Mouse (Mus musculus) limb, embryonic 15.5 days (tissue): ENCODE measurements around the gene Pms2. TPM values are rescaled to one million over a fixed set of nuclear protein-coding genes. Genes with fewer than 3 reads are reported as not detected.

Experiments
- ATAC-seq: fragments of 200-750 bp; cut with Nextera tagmentation; 2 replicates; pipeline ENCODE4 v1.8.0; 2017; ENCODE audit warnings: low read depth, moderate TSS enrichment; ENCODE audit not compliant: insufficient number of reproducible peaks, low FRiP score, low TSS enrichment
- H3K27ac ChIP-seq: fragments of 300-500 bp; sonication (generic); 2 replicates; pipeline ENCODE4 v1.5.1; 2015; ENCODE audit warnings: moderate library complexity, mild to moderate bottlenecking, inconsistent platforms
- H3K27me3 ChIP-seq: fragments of 300-500 bp; sonication (generic); 2 replicates; pipeline ENCODE4 v1.6.1; 2015; ENCODE audit warnings: inconsistent platforms
- H3K36me3 ChIP-seq: fragments of 300-500 bp; sonication (generic); 2 replicates; pipeline ENCODE4 v1.6.1; 2015; ENCODE audit warnings: inconsistent platforms
- H3K4me1 ChIP-seq: fragments of 300-500 bp; sonication (generic); 2 replicates; pipeline ENCODE4 v1.6.1; 2015; ENCODE audit warnings: inconsistent platforms
- H3K4me2 ChIP-seq: fragments of 300-500 bp; sonication (generic); 2 replicates; pipeline ENCODE4 v1.6.1; 2015; ENCODE audit warnings: mild to moderate bottlenecking, inconsistent platforms
- H3K4me3 ChIP-seq: fragments of 300-500 bp; sonication (generic); 2 replicates; pipeline ENCODE4 v1.5.1; 2015; ENCODE audit warnings: mild to moderate bottlenecking, inconsistent platforms
- H3K9ac ChIP-seq: fragments of 300-500 bp; sonication (generic); 2 replicates; pipeline ENCODE4 v1.6.1; 2015; ENCODE audit warnings: inconsistent platforms
- H3K9me3 ChIP-seq: fragments of 300-500 bp; sonication (generic); 2 replicates; pipeline ENCODE4 v1.6.1; 2016; ENCODE audit warnings: inconsistent platforms
- WGBS: fragments of 180-500 bp; shearing (Covaris S2); methylation state at CpG from one replicate; pipeline ENCODE4 v1.1.7; 2015; 5-methylcytosine and 5-hydroxymethylcytosine counted together
- polyA plus RNA-seq: library from polyadenylated mRNA; unstranded; fragments of >200 nt; fragmentation: Nextera tagmentation; extraction: Ambion mirVana; gene quantifications from 2 replicates; pipeline ENCODE4 v1.2.1, GENCODE M21; 2015

The Pms2 gene
- polyA plus RNA-seq, 1 experiment from 2014 or later = 26.5 TPM

- Histone ChIP-seq H3K9me3 (no peaks in the 10 kb centered on the region), H3K9ac (peak overlapping the region; percentile 48), H3K27me3 (no peaks in the 10 kb centered on the region), H3K4me2 (peak overlapping the region; percentile 59), H3K36me3 (peaks cover 26% of the 10 kb centered on the region), H3K4me1 (peaks cover 25% of the 10 kb centered on the region), H3K27ac (peak overlapping the region; percentile 92), H3K4me3 (peak overlapping the region; percentile 69)
- no peak for ATAC-seq
- WGBS = 1% methylated on average over 9 of the region's 9 CpGs
These were observed 838 bp upstream of the Pms2 start for GRCm38 (mm10) chr5:143908926-143909325.

- Histone ChIP-seq H3K9me3 (no peaks in the 10 kb centered on the region), H3K9ac (no peak overlapping the region), H3K36me3 (peaks cover 55% of the 10 kb centered on the region), H3K4me1 (peaks cover under 1% of the 10 kb centered on the region; the same call in 1 of the 2 replicates), H3K27ac (no peak overlapping the region), H3K4me2 (no peak overlapping the region), H3K27me3 (no peaks in the 10 kb centered on the region), H3K4me3 (no peak overlapping the region)
- 91% methylated on average over 9 of the region's 9 CpGs for WGBS
- no peak for ATAC-seq
These were observed 6.5 kb downstream of the Pms2 start for GRCm38 (mm10) chr5:143916221-143916620.

GRCm38 (mm10) chr5:143917418-143917817 is 7.7 kb downstream of the Pms2 start:
- no peak for ATAC-seq
- 43% methylated on average over 5 of the region's 5 CpGs for WGBS
- Histone ChIP-seq H3K9ac (no peak overlapping the region), H3K27ac (no peak overlapping the region), H3K36me3 (peaks cover 63% of the 10 kb centered on the region), H3K4me3 (no peak overlapping the region), H3K4me1 (no peaks in the 10 kb centered on the region), H3K27me3 (no peaks in the 10 kb centered on the region), H3K4me2 (no peak overlapping the region), H3K9me3 (no peaks in the 10 kb centered on the region)

GRCm38 (mm10) chr5:143918120-143918519 is 8.4 kb downstream of the Pms2 start:
- ATAC-seq = no peak
- WGBS = 89% methylated on average over 3 of the region's 3 CpGs
- H3K27ac ChIP-seq = no peak overlapping the region
- H3K27me3 ChIP-seq = no peaks in the 10 kb centered on the region
- no peak overlapping the region for H3K9ac ChIP-seq
- H3K4me2 ChIP-seq = no peak overlapping the region
- H3K36me3 ChIP-seq = peaks cover 70% of the 10 kb centered on the region
- no peaks in the 10 kb centered on the region for H3K9me3 ChIP-seq
- no peak overlapping the region for H3K4me3 ChIP-seq
- no peaks in the 10 kb centered on the region for H3K4me1 ChIP-seq

GRCm38 (mm10) chr5:143924781-143925452 is 15.2 kb downstream of the Pms2 start:
- ATAC-seq = no peak
- Histone ChIP-seq H3K27ac (no peak overlapping the region), H3K4me1 (no peaks in the 10 kb centered on the region; the same call in 1 of the 2 replicates), H3K27me3 (no peaks in the 10 kb centered on the region), H3K9ac (no peak overlapping the region), H3K9me3 (no peaks in the 10 kb centered on the region), H3K4me3 (no peak overlapping the region), H3K4me2 (no peak overlapping the region), H3K36me3 (peaks cover 82% of the 10 kb centered on the region)
- WGBS = 89% methylated on average over 6 of the region's 6 CpGs

- no peak within 1 kb of the TSS for H3K9ac ChIP-seq
- no peaks in the 10 kb centered on the region for H3K27me3 ChIP-seq
- H3K36me3 ChIP-seq = peaks cover 83% of the 10 kb centered on the region
- no peaks in the 10 kb centered on the region for H3K9me3 ChIP-seq
- no peak within 1 kb of the TSS for H3K4me2 ChIP-seq
- no peak for ATAC-seq
- WGBS = 95% methylated on average over 8 of the region's 8 CpGs
- H3K27ac ChIP-seq = no peak within 1 kb of the TSS
- no peak within 1 kb of the TSS for H3K4me3 ChIP-seq
- peaks cover 3% of the 10 kb centered on the region; the same call in 1 of the 2 replicates for H3K4me1 ChIP-seq
These were observed 18.1 kb downstream of the Pms2 start, which contains the start of gene Gm42421 for GRCm38 (mm10) chr5:143927875-143928274. Gm42421 (plus strand) TSS chr5:143928175.

- H3K9ac ChIP-seq = no peak overlapping the region
- H3K4me3 ChIP-seq = no peak overlapping the region
- H3K36me3 ChIP-seq = peaks cover 72% of the 10 kb centered on the region
- 89% methylated on average over 4 of the region's 4 CpGs for WGBS
- H3K9me3 ChIP-seq = no peaks in the 10 kb centered on the region
- H3K4me2 ChIP-seq = no peak overlapping the region
- no peak overlapping the region for H3K27ac ChIP-seq
- H3K27me3 ChIP-seq = no peaks in the 10 kb centered on the region
- H3K4me1 ChIP-seq = peaks cover 3% of the 10 kb centered on the region; the same call in 1 of the 2 replicates
- no peak for ATAC-seq
These were observed 19.5 kb downstream of the Pms2 start for GRCm38 (mm10) chr5:143929291-143929690.

GRCm38 (mm10) chr5:143930656-143931055 is 20.9 kb downstream of the Pms2 start:
- no peaks in the 10 kb centered on the region for H3K9me3 ChIP-seq
- no peak overlapping the region for H3K9ac ChIP-seq
- H3K27me3 ChIP-seq = no peaks in the 10 kb centered on the region
- H3K4me2 ChIP-seq = no peak overlapping the region
- H3K4me1 ChIP-seq = peaks cover 3% of the 10 kb centered on the region; the same call in 1 of the 2 replicates
- ATAC-seq = no peak
- WGBS = 92% methylated on average over 12 of the region's 12 CpGs
- no peak overlapping the region for H3K4me3 ChIP-seq
- H3K27ac ChIP-seq = no peak overlapping the region
- peaks cover 58% of the 10 kb centered on the region for H3K36me3 ChIP-seq

GRCm38 (mm10) chr5:143931863-143932580 is 22.3 kb downstream of the Pms2 start:
- peaks cover 3% of the 10 kb centered on the region; the same call in 1 of the 2 replicates for H3K4me1 ChIP-seq
- no peaks in the 10 kb centered on the region for H3K27me3 ChIP-seq
- no peak overlapping the region for H3K27ac ChIP-seq
- peaks cover 45% of the 10 kb centered on the region for H3K36me3 ChIP-seq
- H3K9ac ChIP-seq = no peak overlapping the region
- ATAC-seq = no peak; the same call in 1 of the 2 replicates
- no peaks in the 10 kb centered on the region for H3K9me3 ChIP-seq
- H3K4me2 ChIP-seq = no peak overlapping the region
- WGBS = 82% methylated on average over 6 of the region's 6 CpGs
- no peak overlapping the region for H3K4me3 ChIP-seq

GRCm38 (mm10) chr5:143932831-143933230 is 23.1 kb downstream of the Pms2 start, which contains the start of gene Rsph10b:
Rsph10b (plus strand) TSS chr5:143933035.
- no peak within 1 kb of the TSS for H3K4me3 ChIP-seq
- peaks cover 3% of the 10 kb centered on the region; the same call in 1 of the 2 replicates for H3K4me1 ChIP-seq
- no peaks in the 10 kb centered on the region for H3K27me3 ChIP-seq
- no peak within 1 kb of the TSS for H3K9ac ChIP-seq
- peaks cover 40% of the 10 kb centered on the region for H3K36me3 ChIP-seq
- H3K9me3 ChIP-seq = no peaks in the 10 kb centered on the region
- no peak within 1 kb of the TSS for H3K4me2 ChIP-seq
- no peak within 1 kb of the TSS for H3K27ac ChIP-seq
- ATAC-seq = no peak
- 19% methylated on average over 8 of the region's 8 CpGs for WGBS

- H3K27ac ChIP-seq = no peak overlapping the region
- no peak overlapping the region for H3K9ac ChIP-seq
- no peak overlapping the region for H3K4me2 ChIP-seq
- no peak for ATAC-seq
- no peaks in the 10 kb centered on the region for H3K27me3 ChIP-seq
- H3K36me3 ChIP-seq = peaks cover 35% of the 10 kb centered on the region
- no peak overlapping the region for H3K4me3 ChIP-seq
- 87% methylated on average over 11 of the region's 11 CpGs for WGBS
- no peaks in the 10 kb centered on the region for H3K9me3 ChIP-seq
- H3K4me1 ChIP-seq = peaks cover 3% of the 10 kb centered on the region; the same call in 1 of the 2 replicates
These were observed 23.6 kb downstream of the Pms2 start for GRCm38 (mm10) chr5:143933414-143933813.

- Histone ChIP-seq H3K9me3 (no peaks in the 10 kb centered on the region), H3K36me3 (peaks cover 31% of the 10 kb centered on the region)
These were observed 24.1 kb downstream of the Pms2 start for GRCm38 (mm10) chr5:143933875-143934274.

More at GRCm38 (mm10) chr5:143933875-143934274, 24.1 kb downstream of the Pms2 start:
- ATAC-seq = no peak
- Histone ChIP-seq H3K4me2 (no peak overlapping the region), H3K27ac (no peak overlapping the region), H3K27me3 (no peaks in the 10 kb centered on the region), H3K4me1 (peaks cover 3% of the 10 kb centered on the region; the same call in 1 of the 2 replicates), H3K4me3 (no peak overlapping the region), H3K9ac (no peak overlapping the region)
- WGBS = 87% methylated on average over 1 of the region's 1 CpGs
